ENCODE assay signal across 16 mouse cellular contexts in genomic region chr13:52924457-52924856, GRCm38 (mm10).
"Had no signal": no experiment of that assay in that cellular context is flagged by ENCODE, and none has a peak within 500 bp of the region (broad histone marks: within the 10 kb centered on the region; RNA-seq: fewer than 3 reads in every experiment).

No protein-coding gene starts in this region.

- H3K36me3 ChIP-seq: limb, embryonic 13.5 days; liver, embryonic 12.5 days; liver, embryonic 15.5 days; midbrain, embryonic 12.5 days; midbrain, embryonic 15.5 days had no signal

- H3K9ac ChIP-seq: limb, embryonic 13.5 days; liver, embryonic 12.5 days; liver, embryonic 15.5 days; midbrain, embryonic 12.5 days; midbrain, embryonic 15.5 days had no signal

- ATAC-seq: intestine, postnatal 0 days; liver, embryonic 12.5 days; midbrain, embryonic 15.5 days had no signal

- DNase-seq: kidney, adult 2 months; kidney, postnatal 10 days; kidney, postnatal 4 days; liver; lung, adult 2 months; lung, postnatal 14 days; lung, postnatal 4 days had no signal

- H3K27me3 ChIP-seq: limb, embryonic 13.5 days; liver, embryonic 12.5 days; liver, embryonic 15.5 days; midbrain, embryonic 12.5 days; midbrain, embryonic 15.5 days had no signal

- H3K4me2 ChIP-seq: limb, embryonic 13.5 days; liver, embryonic 12.5 days; liver, embryonic 15.5 days; midbrain, embryonic 12.5 days; midbrain, embryonic 15.5 days had no signal

- H3K4me3 ChIP-seq: limb, embryonic 10.5 days; limb, embryonic 13.5 days; liver, embryonic 12.5 days; liver, embryonic 15.5 days; midbrain, embryonic 12.5 days; midbrain, embryonic 15.5 days; myocyte had no signal

- H3K9me3 ChIP-seq: limb, embryonic 10.5 days; limb, embryonic 13.5 days; liver, embryonic 12.5 days; liver, embryonic 15.5 days; midbrain, embryonic 12.5 days; midbrain, embryonic 15.5 days had no signal

- H3K27ac ChIP-seq: limb, embryonic 10.5 days; limb, embryonic 13.5 days; liver, embryonic 12.5 days; liver, embryonic 15.5 days; midbrain, embryonic 12.5 days; midbrain, embryonic 15.5 days; stomach, postnatal 0 days had no signal
